In the genomic region with DNA sequence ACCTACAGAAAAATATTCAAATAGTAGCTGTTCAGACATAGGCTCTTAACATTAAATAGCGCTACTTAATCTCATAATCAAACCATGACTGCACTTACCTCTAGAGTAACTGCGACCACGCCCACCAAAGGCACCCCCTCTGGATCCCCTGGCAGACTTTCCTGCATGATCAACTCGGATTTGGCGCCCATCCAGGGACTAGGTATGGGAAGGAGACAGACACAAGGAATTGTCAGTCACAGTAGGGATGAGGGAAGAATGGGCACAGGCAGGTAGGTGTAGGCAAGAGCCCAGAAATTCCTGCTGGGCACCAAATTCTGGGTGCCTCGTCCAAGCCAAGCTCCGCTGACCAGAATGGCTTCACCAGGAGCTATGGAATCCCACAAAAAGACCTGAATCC, we compare ENCODE assay signal across 8 mouse cellular contexts. TPM values are rescaled to one million over a fixed set of nuclear protein-coding genes. Genes with fewer than 3 reads are reported as not detected.
A peak's percentile ranks its signal among the peaks of the same experiment; 100 is the strongest.
DNase-seq lines count a peak whose midpoint lies in the region; ATAC-seq lines count a peak whose summit lies in the region.

No protein-coding gene starts in this region.

- H3K4me1 ChIP-seq in hindbrain, embryonic 14.5 days (replicated peaks; ENCODE audit: control insufficient read depth, insufficient read depth, low read length): peaks cover 6% of the 10 kb centered on the region
- H3K4me1 ChIP-seq in midbrain, embryonic 10.5 days: peaks cover 16% of the 10 kb centered on the region

- intact Hi-C loops in left cerebral cortex, postnatal 4 days (cut with DNase I): no loop called here
- intact Hi-C loops in heart, postnatal 10 days (cut with DNase I): no loop called here

- peak; percentile 27 for DNase-seq in left cerebral cortex, postnatal 4 days
- DNase-seq in left cerebral cortex, adult 9 months (ENCODE audit: low spot score in 2 of 2): no peak
- DNase-seq in cerebellum, postnatal 10 days: peak; percentile 42 to 44
- DNase-seq in hindbrain, embryonic 14.5 days (ENCODE audit: low spot score): no peak
- no peak for DNase-seq in midbrain, embryonic 10.5 days (ENCODE audit: low spot score)
- DNase-seq in natural killer cell, adult 2 months (ENCODE audit: low spot score in 2 of 2): no peak
- DNase-seq in right cerebral cortex, postnatal 25 days: no peak
- DNase-seq in heart, postnatal 10 days: no peak

- no peak for ATAC-seq in hindbrain, embryonic 14.5 days (ENCODE audit: low FRiP score)

- H3K4me3 ChIP-seq in hindbrain, embryonic 14.5 days (replicated peaks; ENCODE audit: low read length): peak overlapping the region; percentile 65
- H3K4me3 ChIP-seq in midbrain, embryonic 10.5 days: peak overlapping the region; percentile 68

- H3K9me3 ChIP-seq in hindbrain, embryonic 14.5 days (ENCODE audit: control insufficient read depth, low read length): no peaks in the 10 kb centered on the region
- peaks cover 8% of the 10 kb centered on the region; the same call in 1 of the 2 replicates for H3K9me3 ChIP-seq in midbrain, embryonic 10.5 days (replicated peaks)

- 81% methylated on average over 7 of the region's 7 CpGs for WGBS in hindbrain, embryonic 14.5 days
- whole genome bisulfite sequencing in midbrain, embryonic 10.5 days: 88% methylated on average over 7 of the region's 7 CpGs

- no peak overlapping the region for H3K27ac ChIP-seq in hindbrain, embryonic 14.5 days
- peak overlapping the region; percentile 97; the same call in 1 of the 2 replicates for H3K27ac ChIP-seq in midbrain, embryonic 10.5 days (replicated peaks)

- H3K36me3 ChIP-seq in hindbrain, embryonic 14.5 days (replicated peaks; ENCODE audit: control insufficient read depth, insufficient read depth): peaks cover 49% of the 10 kb centered on the region
- peaks cover 53% of the 10 kb centered on the region for H3K36me3 ChIP-seq in midbrain, embryonic 10.5 days

- no peaks in the 10 kb centered on the region for H3K27me3 ChIP-seq in hindbrain, embryonic 14.5 days (ENCODE audit: control insufficient read depth, insufficient read depth, low read length)
- no peaks in the 10 kb centered on the region for H3K27me3 ChIP-seq in midbrain, embryonic 10.5 days (ENCODE audit: low read depth, poor library complexity, severe bottlenecking)

- H3K9ac ChIP-seq in hindbrain, embryonic 14.5 days: peak overlapping the region; percentile 86; the same call in 1 of the 2 replicates

- peak overlapping the region; percentile 62 for H3K4me2 ChIP-seq in hindbrain, embryonic 14.5 days (replicated peaks)

RNA-seq across cellular contexts. Expression of a gene that starts 1.9 kb away (rescaled TPM):
- total RNA-seq in left cerebral cortex, postnatal 4 days (2021): 100 to 1,000 TPM; 346 to 406 TPM
- 304 and 340 TPM in 2 replicates for polyA plus RNA-seq in hindbrain, embryonic 14.5 days (2014; fragmentation: Nextera tagmentation; extraction: Ambion mirVana)
- polyA plus RNA-seq in midbrain, embryonic 10.5 days (2016; fragmentation: Nextera tagmentation; extraction: Ambion mirVana): 397 and 409 TPM in 2 replicates
- total RNA-seq in heart, postnatal 10 days (2021): 100 to 1,000 TPM; 341 to 398 TPM

RNA-seq across cellular contexts. Expression of a gene that starts 11.1 kb away (rescaled TPM):
- 100 to 1,000 TPM; 214 to 224 TPM for total RNA-seq in left cerebral cortex, postnatal 4 days (2021)
- 56.6 and 60.9 TPM in 2 replicates for polyA plus RNA-seq in hindbrain, embryonic 14.5 days (2014; fragmentation: Nextera tagmentation; extraction: Ambion mirVana)
- polyA plus RNA-seq in midbrain, embryonic 10.5 days (2016; fragmentation: Nextera tagmentation; extraction: Ambion mirVana): 22.8 and 32.2 TPM in 2 replicates
- 10 to 100 TPM; 79.1 to 79.3 TPM for total RNA-seq in heart, postnatal 10 days (2021)

RNA-seq across cellular contexts. Expression of a gene that starts 32.2 kb away (rescaled TPM):
- total RNA-seq in left cerebral cortex, postnatal 4 days (2021): 10 to 100 TPM; 18.1 to 19.9 TPM
- polyA plus RNA-seq in hindbrain, embryonic 14.5 days (2014; fragmentation: Nextera tagmentation; extraction: Ambion mirVana): 22.3 and 24.5 TPM in 2 replicates
- 8.7 and 11.2 TPM in 2 replicates for polyA plus RNA-seq in midbrain, embryonic 10.5 days (2016; fragmentation: Nextera tagmentation; extraction: Ambion mirVana)
- total RNA-seq in heart, postnatal 10 days (2021): 1 to 10 TPM; 6.0 to 6.5 TPM

RNA-seq across cellular contexts. Expression of a gene that starts 49.6 kb away (rescaled TPM):
- total RNA-seq in left cerebral cortex, postnatal 4 days (2021): 10 to 100 TPM; 19.9 to 25.5 TPM
- 30.6 and 33.1 TPM in 2 replicates for polyA plus RNA-seq in hindbrain, embryonic 14.5 days (2014; fragmentation: Nextera tagmentation; extraction: Ambion mirVana)
- polyA plus RNA-seq in midbrain, embryonic 10.5 days (2016; fragmentation: Nextera tagmentation; extraction: Ambion mirVana): 35.1 TPM in 2 replicates
- 10 to 100 TPM; 22.8 to 26.1 TPM for total RNA-seq in heart, postnatal 10 days (2021)

RNA-seq across cellular contexts. Expression of a gene that starts 53.5 kb away (rescaled TPM):
- under 1 TPM; 0.42 to 0.94 TPM for total RNA-seq in left cerebral cortex, postnatal 4 days (2021)
- 0.13 and 0.32 TPM in 2 replicates for polyA plus RNA-seq in hindbrain, embryonic 14.5 days (2014; fragmentation: Nextera tagmentation; extraction: Ambion mirVana)
- 0.17 and 0.31 TPM in 2 replicates for polyA plus RNA-seq in midbrain, embryonic 10.5 days (2016; fragmentation: Nextera tagmentation; extraction: Ambion mirVana)
- total RNA-seq in heart, postnatal 10 days (2021): 1 to 10 TPM; 2.3 to 3.0 TPM

Comparison
In these comparisons a context has a peak if more than half of its experiments do, and no peak if none do; other contexts are left out.
1. DNase-seq: peak in left cerebral cortex, postnatal 4 days (single experiment) and cerebellum, postnatal 10 days (2 of 2); none in left cerebral cortex, adult 9 months (0 of 2), hindbrain, embryonic 14.5 days (single experiment), midbrain, embryonic 10.5 days (single experiment), natural killer cell, adult 2 months (0 of 2), right cerebral cortex, postnatal 25 days (single experiment) and heart, postnatal 10 days (0 of 2).